Mouse (Mus musculus) Patski (cell line): ENCODE results near the gene 4933428G20Rik. TPM values are rescaled to one million over a fixed set of nuclear protein-coding genes. Genes with fewer than 3 reads are reported as not detected.

Experiments
- ATAC-seq: fragments of 100-300 bp; one replicate; pipeline ENCODE4 v1.8.0; 2021
- CTCF ChIA-PET: fragments of 350-600 bp; sonication (Branson Sonifier 250); formaldehyde crosslinking; loops from one replicate; lab custom pipeline; 2022; ENCODE audit warnings: inconsistent platforms; lab: Charles Lee
- POLR2A ChIA-PET: fragments of 350-600 bp; sonication (Branson Sonifier 250); formaldehyde crosslinking; loops from one replicate; lab custom pipeline; 2022; ENCODE audit warnings: antibody characterized with exemption, inconsistent platforms; lab: Charles Lee
- DNase-seq: peaks from one replicate; pipeline ENCODE4 v3.0.0-alpha.2; 2011; ENCODE audit warnings: low read depth, low spot score
- H3K27me3 ChIP-seq: fragments of 371-371 bp; one replicate; pipeline ENCODE4 v1.5.1; 2021
- CTCF ChIP-seq: fragments of 100-300 bp; IDR thresholded peaks from one replicate; pipeline ENCODE4 v1.5.1; 2021
- in situ Hi-C: fragments of 300-500 bp; cut with MboI; formaldehyde crosslinking; loops from 3 replicates; pipeline ENCODE4 v1.11.1; 2018; ENCODE audit warnings: low pct_unique_long_range_greater_than_20kb, mixed read lengths
- polyA plus RNA-seq: library from polyadenylated mRNA; unstranded; gene quantifications from one replicate; pipeline ENCODE4 v1.2.3, GENCODE M21; 2021

The 4933428G20Rik gene
- polyA plus RNA-seq, 1 experiment from 2014 or later: 0.17 TPM

DNA sequence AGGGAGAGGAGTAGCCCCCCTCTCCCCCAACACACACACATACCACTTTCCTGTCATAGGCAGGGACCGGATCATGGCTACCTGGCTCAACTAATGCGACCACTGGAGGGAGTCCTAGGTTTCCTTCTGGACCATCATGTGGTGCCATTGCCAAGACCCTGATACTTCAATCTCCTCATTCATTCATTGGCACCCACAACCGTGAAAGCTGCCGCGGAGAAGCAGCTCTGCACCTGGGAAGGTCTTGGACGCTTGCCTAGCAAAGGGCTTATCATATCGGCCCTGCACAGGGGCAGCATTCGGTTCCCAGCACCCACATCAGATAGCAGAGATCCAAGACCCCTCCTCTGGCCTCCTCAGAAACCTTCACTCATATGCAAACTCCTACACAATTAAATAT lies 6.2 kb upstream of the 4933428G20Rik start:
- ChIA-PET POLR2A (interaction anchor here (0.6 to 0.9 kb wide), 2 partner anchors 11 to 135 kb away, joined by 3 read pairs; no protein-coding TSS in a partner anchor), CTCF (interaction anchor here (0.8 to 3.1 kb wide), 2 partner anchors 17 kb away, joined by 3 to 6 read pairs; no protein-coding TSS in a partner anchor)
- ATAC-seq: no peak
- H3K27me3 ChIP-seq: no peaks in the 10 kb centered on the region
- TF ChIP-seq CTCF: no peak
- in situ Hi-C loops: no loop called here
- DNase-seq: no peak

DNA sequence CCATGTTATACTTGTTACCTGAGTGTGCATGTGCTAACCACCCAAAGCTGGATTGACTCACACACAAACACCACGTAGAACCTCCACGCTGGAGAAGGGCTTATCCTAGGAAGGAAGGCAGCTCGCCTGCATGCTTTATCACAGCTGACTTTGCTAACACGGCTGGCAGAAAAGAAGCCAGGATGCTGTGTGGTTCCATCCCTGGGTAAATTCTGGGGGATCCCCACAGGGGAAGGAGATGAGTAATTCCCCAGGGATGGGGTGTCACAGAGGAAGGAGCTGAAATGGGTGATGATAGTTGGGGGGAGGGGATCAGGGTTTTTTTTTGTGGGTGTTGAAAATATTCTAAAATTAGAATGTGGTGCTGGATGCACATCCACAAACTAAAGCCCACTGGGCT lies 5.6 kb upstream of the 4933428G20Rik start:
- ATAC-seq (no peak), DNase-seq (no peak)
- ChIA-PET POLR2A (no interaction called here), CTCF (interaction anchor here (0.8 to 3.1 kb wide), 2 partner anchors 16 to 17 kb away, joined by 3 to 6 read pairs; no protein-coding TSS in a partner anchor)
- no peaks in the 10 kb centered on the region for H3K27me3 ChIP-seq
- no peak for TF ChIP-seq CTCF
- in situ Hi-C loops: no loop called here

DNA sequence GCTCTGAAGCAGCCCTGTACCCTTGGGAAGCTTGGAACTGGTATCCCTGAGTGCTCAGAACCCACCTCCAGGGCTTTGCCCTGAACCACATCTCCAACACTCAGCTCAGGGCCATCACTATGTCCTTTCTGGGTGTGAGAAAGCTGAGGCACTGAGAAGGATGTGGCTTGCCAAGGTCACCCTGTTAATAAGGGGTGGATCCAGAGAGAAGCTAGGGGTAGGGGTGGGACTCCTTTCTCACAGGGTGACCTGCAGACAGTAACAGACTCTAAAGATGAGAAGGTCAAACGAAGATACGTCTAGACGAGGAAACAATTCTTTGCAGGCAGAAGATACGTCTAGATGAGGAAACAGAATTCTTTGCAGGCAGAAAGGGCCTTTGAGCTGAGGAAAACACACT lies 2.7 kb upstream of the 4933428G20Rik start:
- no peak for TF ChIP-seq CTCF
- DNase-seq (no peak), ATAC-seq (no peak)
- in situ Hi-C loops: no loop called here
- ChIA-PET POLR2A (no interaction called here), CTCF (interaction anchor here (1.5 kb wide), 1 partner anchor 13 kb away, joined by 4 read pairs; no protein-coding TSS in a partner anchor)
- H3K27me3 ChIP-seq: no peaks in the 10 kb centered on the region

DNA sequence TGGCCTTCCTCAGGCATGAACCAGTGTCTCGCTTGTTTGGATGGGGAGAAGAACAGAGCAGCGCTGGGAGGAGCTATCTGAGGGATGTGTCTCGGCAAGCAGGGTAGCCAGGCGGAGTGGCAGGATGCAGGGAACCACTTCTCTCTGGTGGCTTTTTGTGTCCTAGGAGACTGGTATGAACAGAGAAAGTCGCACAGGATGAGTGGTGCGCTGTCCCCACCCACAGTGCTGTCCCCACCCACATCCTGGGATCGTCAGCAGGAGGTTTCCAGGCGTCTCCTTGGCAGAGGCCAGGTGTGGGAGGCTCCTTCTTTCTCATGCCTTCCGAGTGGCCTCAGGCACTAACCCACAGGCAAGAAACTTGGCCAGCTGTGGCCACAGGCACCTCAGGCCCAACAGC lies 2.2 kb upstream of the 4933428G20Rik start:
- in situ Hi-C loops: no loop called here
- no peak for ATAC-seq
- no peaks in the 10 kb centered on the region for H3K27me3 ChIP-seq
- TF ChIP-seq CTCF: no peak
- ChIA-PET CTCF (interaction anchor here (1.5 kb wide), 1 partner anchor 13 kb away, joined by 4 read pairs; no protein-coding TSS in a partner anchor), POLR2A (no interaction called here)
- no peak for DNase-seq

DNA sequence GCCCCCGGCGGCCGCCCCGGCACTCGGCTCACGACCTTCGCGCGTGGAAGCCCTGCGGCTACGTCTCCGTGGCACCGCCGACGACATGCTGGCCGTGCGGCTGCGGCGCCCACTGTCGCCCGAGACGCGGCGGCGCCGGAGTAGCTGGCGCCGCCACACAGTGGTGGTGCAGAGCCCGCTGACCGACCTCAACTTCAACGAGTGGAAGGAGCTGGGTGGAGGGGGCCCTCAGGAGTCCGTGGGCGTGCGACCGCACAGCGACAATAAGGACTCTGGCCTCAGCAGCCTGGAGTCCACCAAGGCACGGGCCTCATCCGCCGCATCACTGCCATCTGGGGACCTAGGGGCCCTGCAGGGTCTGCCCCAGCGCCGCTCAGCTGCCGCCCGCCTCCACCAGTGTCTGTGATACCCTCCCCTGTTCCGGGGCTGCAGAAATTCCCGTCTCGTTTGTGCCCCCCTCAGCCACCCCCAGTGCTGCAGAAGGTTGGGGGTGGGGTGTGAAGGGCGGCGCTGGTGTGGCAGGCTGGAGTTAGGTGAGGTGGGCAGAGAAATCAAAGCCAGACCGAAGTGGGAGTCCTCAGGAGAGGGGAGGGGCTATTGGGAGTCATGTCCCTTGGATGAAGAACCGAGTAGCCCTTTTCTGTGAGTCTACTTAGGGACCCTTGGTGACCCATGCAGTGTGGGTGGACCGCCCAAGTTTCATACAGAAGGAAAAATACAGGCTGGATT lies 744 bp upstream of the 4933428G20Rik start:
- no peak for TF ChIP-seq CTCF
- no peaks in the 10 kb centered on the region for H3K27me3 ChIP-seq
- in situ Hi-C loops: no loop called here
- no peak for ATAC-seq
- no peak for DNase-seq
- POLR2A ChIA-PET: no interaction called here
- CTCF ChIA-PET: no interaction called here

DNA sequence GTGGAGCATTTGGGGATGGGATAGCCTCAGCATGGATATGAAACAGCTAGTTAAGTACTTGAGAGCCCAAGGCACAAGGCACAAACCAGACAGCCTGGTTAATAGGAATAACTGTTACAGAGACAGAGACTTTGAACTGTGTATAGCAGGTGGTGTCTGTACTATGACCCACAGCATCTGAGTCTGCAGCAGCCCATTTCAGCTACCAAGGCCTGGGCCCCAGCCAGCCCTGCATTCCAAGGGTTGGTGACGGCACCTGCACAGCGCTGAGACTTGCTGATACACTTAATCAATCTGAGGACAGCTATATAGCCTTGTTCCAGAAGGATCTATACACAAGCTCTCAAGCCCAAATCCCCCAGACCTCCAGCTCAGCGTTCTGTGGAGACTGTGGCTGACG lies 2.6 kb downstream of the 4933428G20Rik start:
- in situ Hi-C loops: no loop called here
- DNase-seq (no peak), ATAC-seq (no peak)
- ChIA-PET CTCF (interaction anchor here (1.2 kb wide), 1 partner anchor 8 kb away, joined by 3 read pairs; no protein-coding TSS in a partner anchor), POLR2A (no interaction called here)
- no peak for TF ChIP-seq CTCF
- H3K27me3 ChIP-seq: no peaks in the 10 kb centered on the region

DNA sequence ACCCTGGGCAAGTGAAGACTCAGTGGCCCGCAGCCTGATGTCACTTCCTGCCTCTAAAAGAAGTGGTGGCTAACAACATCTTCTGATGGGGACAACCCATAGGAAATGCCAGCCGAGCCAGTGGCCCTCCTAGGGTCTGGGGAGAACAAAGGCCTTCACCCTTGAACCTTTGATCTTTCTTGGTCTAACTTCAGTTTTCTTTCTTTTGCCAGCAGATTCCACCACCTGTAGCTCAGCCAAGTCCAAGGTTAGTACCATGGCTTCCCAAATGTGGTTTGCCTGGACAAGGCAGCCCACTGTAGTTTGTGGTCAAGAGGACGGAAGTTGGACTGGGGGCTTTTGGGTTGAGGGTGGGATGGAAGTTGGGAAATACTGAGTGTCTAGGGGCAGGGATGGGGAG lies 7.3 kb downstream of the 4933428G20Rik start:
- in situ Hi-C loops: no loop called here
- CTCF ChIA-PET: interaction anchor here (0.8 to 1.2 kb wide), 2 partner anchors 16 to 40 kb away, joined by 4 read pairs; no protein-coding TSS in a partner anchor
- no peaks in the 10 kb centered on the region for H3K27me3 ChIP-seq
- no peak for TF ChIP-seq CTCF
- POLR2A ChIA-PET: no interaction called here
- ATAC-seq: no peak
- no peak for DNase-seq

DNA sequence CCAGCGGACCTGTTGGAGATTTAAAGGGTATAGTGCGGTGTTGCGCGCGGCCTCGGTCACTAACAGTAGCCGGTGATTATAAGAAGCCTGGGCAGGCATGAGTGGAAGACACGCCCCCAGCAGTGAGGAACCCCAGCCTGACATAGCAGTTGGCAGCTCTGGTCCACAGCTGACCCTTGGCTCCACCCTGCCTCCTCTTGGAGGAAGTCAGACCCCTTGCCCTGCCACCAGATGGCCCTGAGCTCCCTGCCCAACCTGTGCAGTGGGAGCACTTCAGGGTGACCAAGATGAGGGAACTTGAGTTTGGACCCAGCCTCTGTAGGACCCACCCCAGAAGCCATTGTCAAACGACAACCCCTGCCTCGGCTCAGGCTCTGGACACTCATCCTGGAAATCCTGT lies 8.5 kb downstream of the 4933428G20Rik start:
- POLR2A ChIA-PET: no interaction called here
- in situ Hi-C loops: no loop called here

DNA sequence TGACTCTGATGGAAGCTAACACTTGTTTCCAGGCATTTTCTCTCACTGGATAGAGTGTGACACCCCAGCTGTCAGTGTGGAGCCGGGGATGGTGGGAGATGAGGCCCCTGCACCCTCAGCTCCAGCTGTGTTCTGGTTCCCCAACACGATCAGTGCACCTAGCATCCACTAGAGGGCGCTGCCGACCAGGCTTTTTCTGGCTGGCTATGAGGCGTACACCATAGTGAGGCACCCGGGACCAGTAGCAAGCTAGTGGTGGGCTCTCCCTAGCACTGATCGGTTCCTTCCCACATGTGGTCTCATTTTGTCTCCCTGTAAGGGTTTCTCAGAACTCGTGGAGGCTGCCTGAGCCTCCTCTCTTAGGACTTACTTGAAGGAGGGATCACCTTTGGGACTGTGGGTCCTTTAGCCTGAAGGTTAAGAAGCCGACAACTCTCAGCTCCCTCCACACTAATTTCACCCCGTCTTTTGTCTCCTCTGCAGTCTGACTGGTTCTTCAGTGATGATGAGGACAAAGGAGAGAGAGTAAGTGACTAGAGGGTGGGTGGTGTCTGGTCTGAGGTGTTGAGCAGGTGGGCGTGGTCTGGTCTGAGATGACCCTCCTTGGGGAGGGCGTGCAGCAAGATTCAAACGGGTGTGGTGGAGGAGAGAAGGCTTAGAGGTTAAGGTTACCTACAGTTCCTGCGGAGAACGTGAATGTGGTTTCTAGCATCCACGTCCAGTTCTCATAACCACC lies 10.4 kb downstream of the 4933428G20Rik start:
- ATAC-seq: peak; percentile 8
- ChIA-PET CTCF (interaction anchor here (0.7 to 1.8 kb wide), 12 partner anchors 8 to 130 kb away, joined by 3 to 7 read pairs (median 4); partner anchors contain the start of gene Srcin1), POLR2A (no interaction called here)
- DNase-seq: no peak
- in situ Hi-C loops: loop anchor here (5.0 kb wide), 1 partner anchor 133 kb away; no protein-coding TSS in a partner anchor
- peak; percentile 92 for TF ChIP-seq CTCF
- H3K27me3 ChIP-seq: no peaks in the 10 kb centered on the region

More for the DNA sequence above, 8.5 kb downstream of the 4933428G20Rik start:
- H3K27me3 ChIP-seq: no peaks in the 10 kb centered on the region
- no peak for ATAC-seq
- CTCF ChIA-PET: no interaction called here
- TF ChIP-seq CTCF: no peak
- no peak for DNase-seq

DNA sequence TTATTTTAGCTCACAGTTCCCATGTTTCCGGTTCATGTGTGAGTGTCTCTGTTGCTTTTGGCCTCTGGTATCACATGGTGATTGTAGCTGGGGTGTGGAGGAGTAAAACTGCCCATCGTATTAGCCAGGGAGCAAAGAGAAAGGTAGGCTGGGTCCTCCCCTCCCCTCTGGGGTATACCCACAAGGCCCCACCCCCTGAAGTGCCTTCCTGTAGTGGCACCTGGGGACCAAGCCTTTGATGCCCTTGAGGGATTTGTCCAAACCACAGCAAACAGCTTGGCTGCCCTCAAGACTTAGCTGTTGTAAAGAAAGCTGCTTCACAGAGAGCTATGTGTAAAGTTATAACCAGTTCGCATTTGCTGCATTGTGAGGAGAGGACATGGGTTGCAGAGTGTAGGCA lies 12.5 kb downstream of the 4933428G20Rik start:
- no peak for DNase-seq
- ChIA-PET POLR2A (no interaction called here), CTCF (interaction anchor here (1.3 kb wide), 1 partner anchor 11 kb away, joined by 3 read pairs; no protein-coding TSS in a partner anchor)
- in situ Hi-C loops: loop anchor here (5.0 kb wide), 1 partner anchor 135 kb away; no protein-coding TSS in a partner anchor
- no peaks in the 10 kb centered on the region for H3K27me3 ChIP-seq
- ATAC-seq: no peak
- TF ChIP-seq CTCF: no peak
